Mouse (Mus musculus): ENCODE data around the gene Arl5a. TPM values are rescaled to one million over a fixed set of nuclear protein-coding genes. Genes with fewer than 3 reads are reported as not detected.

Arl5a gene
- polyA plus RNA-seq, 1 experiment, result 14.7 TPM

DNA sequence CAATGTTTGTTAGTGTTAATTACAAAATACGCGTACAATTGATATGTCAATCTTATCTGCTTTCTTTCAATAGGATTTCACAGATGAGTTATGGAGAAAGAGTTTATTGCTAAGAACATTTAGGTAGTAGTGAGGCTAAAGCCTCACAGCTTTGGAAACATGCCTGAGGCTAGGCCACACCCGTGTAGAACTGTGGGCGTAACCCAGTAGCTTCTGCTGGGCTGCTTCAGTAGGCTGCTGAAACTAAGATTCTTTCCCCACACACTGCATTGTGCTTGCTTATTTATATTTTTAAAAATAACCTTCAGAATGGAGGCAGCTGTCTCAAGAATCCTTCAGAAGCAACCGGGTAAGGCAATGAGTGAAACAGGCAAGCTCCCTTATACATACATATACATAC lies 30.2 kb downstream of the Arl5a start:
- TF ChIP-seq POLR2A (IDR thresholded peaks at IDR 0.05; ENCODE audit: low read depth, low read length), result no peak
- no peak for TF ChIP-seq CTCF (conservative IDR thresholded peaks at IDR 0.05; ENCODE audit: insufficient read depth, insufficient read length, low read depth, low read length)
- WGBS, result 84% methylated on average over 5 of the region's 5 CpGs
- no peak for DNase-seq

GRCm38 (mm10) chr2:52390415-52390975 lies 34.2 kb downstream of the Arl5a start:
- H3K27me3 ChIP-seq (replicated peaks; ENCODE audit: control insufficient read depth, insufficient read depth, low read length), result no peaks in the 10 kb centered on the region
- H3K36me3 ChIP-seq (ENCODE audit: control insufficient read depth, insufficient read depth, low read length), result no peaks in the 10 kb centered on the region
- TF ChIP-seq POLR2A (IDR thresholded peaks at IDR 0.05; ENCODE audit: low read depth, low read length) (no peak), CTCF (conservative IDR thresholded peaks at IDR 0.05; ENCODE audit: insufficient read depth, insufficient read length, low read depth, low read length) (no peak)
- WGBS, result 81% methylated on average over 2 of the region's 2 CpGs
- no peak overlapping the region for H3K27ac ChIP-seq (ENCODE audit: insufficient read depth, low read depth, low read length)
- no peak overlapping the region for H3K4me3 ChIP-seq (ENCODE audit: insufficient read depth, low read depth, low read length)
- H3K4me1 ChIP-seq (ENCODE audit: control insufficient read depth, insufficient read depth, low read length), result no peaks in the 10 kb centered on the region
- no peak for DNase-seq

More for the DNA sequence above, 30.2 kb downstream of the Arl5a start:
- no peak overlapping the region for H3K4me3 ChIP-seq (ENCODE audit: insufficient read depth, low read depth, low read length)
- H3K27ac ChIP-seq (ENCODE audit: insufficient read depth, low read depth, low read length), result no peak overlapping the region
- H3K36me3 ChIP-seq (ENCODE audit: control insufficient read depth, insufficient read depth, low read length), result peaks cover 2% of the 10 kb centered on the region; the same call in 1 of the 2 replicates
- H3K4me1 ChIP-seq (ENCODE audit: control insufficient read depth, insufficient read depth, low read length), result no peaks in the 10 kb centered on the region
- no peaks in the 10 kb centered on the region for H3K27me3 ChIP-seq (replicated peaks; ENCODE audit: control insufficient read depth, insufficient read depth, low read length)

DNA sequence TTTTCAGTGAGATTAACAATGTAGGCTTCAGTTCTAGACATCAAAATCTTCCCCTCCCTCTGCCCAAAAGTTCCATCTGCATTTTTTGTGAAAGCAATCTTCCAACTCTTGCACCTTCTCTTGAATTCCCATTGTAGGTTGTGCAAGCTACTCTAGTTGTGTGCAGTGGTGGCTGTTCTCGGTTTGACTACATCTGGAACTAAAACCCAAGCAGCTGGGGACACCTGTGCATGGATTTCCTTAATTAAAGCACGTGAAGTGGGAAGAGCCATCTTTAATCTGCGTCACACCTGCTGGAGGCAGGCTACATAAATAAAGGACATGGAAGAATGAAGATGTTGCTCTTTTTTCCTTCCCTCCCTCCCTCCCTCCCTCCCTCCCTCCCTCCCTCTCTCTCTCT lies 34.7 kb downstream of the Arl5a start:
- 58% methylated on average over 3 of the region's 3 CpGs for WGBS
- H3K27me3 ChIP-seq (replicated peaks; ENCODE audit: control insufficient read depth, insufficient read depth, low read length), result no peaks in the 10 kb centered on the region
- DNase-seq, result no peak
- TF ChIP-seq POLR2A (IDR thresholded peaks at IDR 0.05; ENCODE audit: low read depth, low read length), result no peak
- TF ChIP-seq CTCF (conservative IDR thresholded peaks at IDR 0.05; ENCODE audit: insufficient read depth, insufficient read length, low read depth, low read length), result no peak
- no peaks in the 10 kb centered on the region for H3K36me3 ChIP-seq (ENCODE audit: control insufficient read depth, insufficient read depth, low read length)
- H3K4me1 ChIP-seq (ENCODE audit: control insufficient read depth, insufficient read depth, low read length), result no peaks in the 10 kb centered on the region
- H3K4me3 ChIP-seq (ENCODE audit: insufficient read depth, low read depth, low read length), result no peak overlapping the region
- H3K27ac ChIP-seq (ENCODE audit: insufficient read depth, low read depth, low read length), result no peak overlapping the region

DNA sequence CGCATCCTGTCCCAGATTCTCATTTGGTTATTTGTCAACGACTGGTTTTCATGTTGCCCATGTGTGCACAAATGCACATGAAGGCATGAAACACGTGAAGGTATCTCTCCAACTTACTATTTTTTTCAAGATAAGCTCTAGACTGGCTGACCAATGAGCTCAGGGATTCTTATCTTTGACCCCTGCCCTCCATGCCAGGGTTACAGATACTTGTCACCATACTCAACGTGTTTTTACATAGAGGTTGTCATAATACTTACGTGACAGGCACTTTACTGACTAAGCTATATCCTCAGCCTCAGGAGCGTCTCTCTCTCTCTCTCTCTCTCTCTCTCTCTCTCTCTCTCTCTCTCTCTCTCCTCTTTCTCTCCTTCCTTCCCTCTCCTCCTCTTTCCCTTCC lies 38.2 kb downstream of the Arl5a start:
- no peaks in the 10 kb centered on the region for H3K27me3 ChIP-seq (replicated peaks; ENCODE audit: control insufficient read depth, insufficient read depth, low read length)
- 82% methylated on average over 6 of the region's 6 CpGs for WGBS
- no peak overlapping the region for H3K27ac ChIP-seq (ENCODE audit: insufficient read depth, low read depth, low read length)
- H3K4me1 ChIP-seq (ENCODE audit: control insufficient read depth, insufficient read depth, low read length), result no peaks in the 10 kb centered on the region
- TF ChIP-seq POLR2A (IDR thresholded peaks at IDR 0.05; ENCODE audit: low read depth, low read length) (no peak), CTCF (conservative IDR thresholded peaks at IDR 0.05; ENCODE audit: insufficient read depth, insufficient read length, low read depth, low read length) (no peak)
- no peak for DNase-seq
- H3K36me3 ChIP-seq (ENCODE audit: control insufficient read depth, insufficient read depth, low read length), result no peaks in the 10 kb centered on the region
- H3K4me3 ChIP-seq (ENCODE audit: insufficient read depth, low read depth, low read length), result no peak overlapping the region

DNA sequence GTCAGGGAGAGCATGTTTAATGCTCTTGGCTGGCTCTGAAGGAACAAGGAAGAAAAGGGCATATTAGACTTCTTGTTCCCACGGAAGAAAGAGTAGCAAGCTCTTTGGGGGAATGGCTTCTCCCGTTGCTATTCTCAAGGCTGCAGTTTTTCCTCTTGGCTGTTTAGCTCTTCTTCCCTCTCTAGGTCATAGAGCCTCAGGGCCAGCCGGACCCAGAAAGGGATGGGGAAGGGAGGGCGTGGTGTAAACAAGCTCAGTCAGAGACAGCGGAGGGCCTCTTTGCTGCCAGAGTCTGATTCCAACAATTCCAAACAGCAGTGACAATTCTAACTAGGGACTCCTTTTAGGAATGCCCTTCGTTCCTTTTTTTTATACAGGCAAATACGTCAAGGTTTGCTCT lies 38.7 kb downstream of the Arl5a start:
- no peaks in the 10 kb centered on the region for H3K4me1 ChIP-seq (ENCODE audit: control insufficient read depth, insufficient read depth, low read length)
- 44% methylated on average over 7 of the region's 7 CpGs for WGBS
- DNase-seq, result no peak
- no peaks in the 10 kb centered on the region for H3K36me3 ChIP-seq (ENCODE audit: control insufficient read depth, insufficient read depth, low read length)
- H3K27ac ChIP-seq (ENCODE audit: insufficient read depth, low read depth, low read length), result no peak overlapping the region
- H3K4me3 ChIP-seq (ENCODE audit: insufficient read depth, low read depth, low read length), result no peak overlapping the region
- no peak for TF ChIP-seq POLR2A (IDR thresholded peaks at IDR 0.05; ENCODE audit: low read depth, low read length)
- TF ChIP-seq CTCF (conservative IDR thresholded peaks at IDR 0.05; ENCODE audit: insufficient read depth, insufficient read length, low read depth, low read length), result no peak
- no peaks in the 10 kb centered on the region for H3K27me3 ChIP-seq (replicated peaks; ENCODE audit: control insufficient read depth, insufficient read depth, low read length)

- DNase-seq, result no peak
- Histone ChIP-seq H3K27ac (ENCODE audit: insufficient read depth, low read depth, low read length) (no peak overlapping the region), H3K27me3 (replicated peaks; ENCODE audit: control insufficient read depth, insufficient read depth, low read length) (no peaks in the 10 kb centered on the region), H3K4me1 (ENCODE audit: control insufficient read depth, insufficient read depth, low read length) (no peaks in the 10 kb centered on the region), H3K36me3 (ENCODE audit: control insufficient read depth, insufficient read depth, low read length) (no peaks in the 10 kb centered on the region), H3K4me3 (ENCODE audit: insufficient read depth, low read depth, low read length) (no peak overlapping the region)
- 78% methylated on average over 10 of the region's 10 CpGs for WGBS
- TF ChIP-seq POLR2A (IDR thresholded peaks at IDR 0.05; ENCODE audit: low read depth, low read length), result no peak
- TF ChIP-seq CTCF (conservative IDR thresholded peaks at IDR 0.05; ENCODE audit: insufficient read depth, insufficient read length, low read depth, low read length), result no peak
Observed at GRCm38 (mm10) chr2:52378848-52379261, 45.8 kb downstream of the Arl5a start.

DNA sequence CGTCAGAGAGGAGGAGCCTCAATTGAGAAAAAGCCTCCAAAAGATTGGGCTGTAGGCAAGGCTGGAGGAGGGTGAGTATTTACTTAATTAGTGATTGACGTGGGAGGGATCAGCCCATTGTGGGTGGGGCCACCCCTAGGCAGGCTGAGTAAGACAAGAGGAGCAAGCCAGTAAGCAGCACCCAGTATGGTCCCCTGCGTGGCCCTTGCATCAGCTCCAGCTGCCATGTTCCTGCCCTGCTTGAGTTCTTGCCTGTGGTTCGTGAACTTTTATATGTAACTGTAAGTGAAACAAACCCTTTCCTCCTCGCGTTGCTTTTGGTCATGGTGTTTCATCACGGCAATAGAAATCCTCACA lies 46.3 kb downstream of the Arl5a start, which contains the start of gene Neb:
Gene Neb (minus strand): TSS at position 27 of the 357 bp plus-strand sequence.
- no peak within 1 kb of the TSS for H3K4me3 ChIP-seq (ENCODE audit: insufficient read depth, low read depth, low read length)
- H3K36me3 ChIP-seq (ENCODE audit: control insufficient read depth, insufficient read depth, low read length), result no peaks in the 10 kb centered on the region
- TF ChIP-seq POLR2A (IDR thresholded peaks at IDR 0.05; ENCODE audit: low read depth, low read length), result no peak
- TF ChIP-seq CTCF (conservative IDR thresholded peaks at IDR 0.05; ENCODE audit: insufficient read depth, insufficient read length, low read depth, low read length), result no peak
- H3K27ac ChIP-seq (ENCODE audit: insufficient read depth, low read depth, low read length), result no peak within 1 kb of the TSS
- H3K4me1 ChIP-seq (ENCODE audit: control insufficient read depth, insufficient read depth, low read length), result no peaks in the 10 kb centered on the region
- 72% methylated on average over 7 of the region's 7 CpGs for WGBS
- no peak for DNase-seq
- H3K27me3 ChIP-seq (replicated peaks; ENCODE audit: control insufficient read depth, insufficient read depth, low read length), result no peaks in the 10 kb centered on the region
